Mouse (Mus musculus) limb, embryonic 13.5 days (tissue): ENCODE data around the gene Sohlh1. TPM values are rescaled to one million over a fixed set of nuclear protein-coding genes. Genes with fewer than 3 reads are reported as not detected.
A peak's percentile ranks its signal among the peaks of the same experiment; 100 is the strongest.
"Not testable (repeated sequence)": the region's sequence is repeated elsewhere in the genome, so short reads cannot be mapped to it uniquely, and the experiment has no call there.

Source experiments
- ATAC-seq: fragments of 200-750 bp; cut with Nextera tagmentation; 2 replicates; pipeline ENCODE4 v1.8.0; 2017; ENCODE audit warnings: low read depth, moderate number of reproducible peaks, moderate TSS enrichment; ENCODE audit not compliant: low FRiP score
- H3K27ac ChIP-seq: fragments of 300-500 bp; sonication (generic); 2 replicates; pipeline ENCODE4 v1.5.1; 2015; ENCODE audit warnings: inconsistent platforms, mild to moderate bottlenecking, moderate library complexity
- H3K27me3 ChIP-seq: fragments of 300-500 bp; sonication (generic); 2 replicates; pipeline ENCODE4 v1.6.1; 2015; ENCODE audit warnings: mild to moderate bottlenecking, inconsistent platforms
- H3K36me3 ChIP-seq: fragments of 300-500 bp; sonication (generic); 2 replicates; pipeline ENCODE4 v1.6.1; 2015; ENCODE audit warnings: inconsistent platforms, mild to moderate bottlenecking, moderate library complexity
- H3K4me1 ChIP-seq: fragments of 300-500 bp; sonication (generic); 2 replicates; pipeline ENCODE4 v1.6.1; 2015; ENCODE audit warnings: inconsistent platforms
- H3K4me2 ChIP-seq: fragments of 300-500 bp; sonication (generic); replicated peaks from 2 replicates; pipeline ENCODE4 v1.6.1; 2015; ENCODE audit warnings: inconsistent platforms, mild to moderate bottlenecking, moderate library complexity
- H3K4me3 ChIP-seq: fragments of 300-500 bp; sonication (generic); 2 replicates; pipeline ENCODE4 v1.5.1; 2015; ENCODE audit warnings: moderate library complexity, mild to moderate bottlenecking, inconsistent platforms
- H3K9ac ChIP-seq: fragments of 300-500 bp; sonication (generic); 2 replicates; pipeline ENCODE4 v1.6.1; 2015; ENCODE audit warnings: mild to moderate bottlenecking, inconsistent platforms
- H3K9me3 ChIP-seq: fragments of 300-500 bp; sonication (generic); 2 replicates; pipeline ENCODE4 v1.6.1; 2016; ENCODE audit warnings: inconsistent platforms
- WGBS: fragments of 180-500 bp; shearing (Covaris S2); methylation state at CpG from one replicate; pipeline ENCODE4 v1.1.7; 2015; 5-methylcytosine and 5-hydroxymethylcytosine counted together
- polyA plus RNA-seq: library from polyadenylated mRNA; unstranded; fragments of >200 nt; fragmentation: Nextera tagmentation; extraction: Ambion mirVana; gene quantifications from 2 replicates; pipeline ENCODE4 v1.2.1, GENCODE M21; 2015

Sohlh1 gene
- polyA plus RNA-seq, 1 experiment from 2014 or later, result 0.29 TPM

- H3K9me3 ChIP-seq, result no peaks in the 10 kb centered on the region
- H3K27ac ChIP-seq, result no peak overlapping the region
- 41% methylated on average over 5 of the region's 5 CpGs for WGBS
- no peak overlapping the region for H3K9ac ChIP-seq
- H3K27me3 ChIP-seq, result no peaks in the 10 kb centered on the region
- H3K4me2 ChIP-seq, result no peak overlapping the region
- peak; percentile 59; the same call in 1 of the 2 replicates for ATAC-seq
- no peak overlapping the region for H3K4me3 ChIP-seq
- no peaks in the 10 kb centered on the region for H3K36me3 ChIP-seq
- no peaks in the 10 kb centered on the region for H3K4me1 ChIP-seq
Measured at GRCm38 (mm10) chr2:25836291-25836690, 10.8 kb downstream of the Sohlh1 start.

- Histone ChIP-seq H3K27ac (no peak overlapping the region), H3K4me3 (no peak overlapping the region), H3K36me3 (no peaks in the 10 kb centered on the region), H3K4me2 (no peak overlapping the region), H3K4me1 (no peaks in the 10 kb centered on the region), H3K9ac (no peak overlapping the region), H3K27me3 (no peaks in the 10 kb centered on the region), H3K9me3 (no peaks in the 10 kb centered on the region)
- no peak for ATAC-seq
- WGBS, result 78% methylated on average over 3 of the region's 3 CpGs
Measured at GRCm38 (mm10) chr2:25830786-25831185, 16.3 kb downstream of the Sohlh1 start.

DNA sequence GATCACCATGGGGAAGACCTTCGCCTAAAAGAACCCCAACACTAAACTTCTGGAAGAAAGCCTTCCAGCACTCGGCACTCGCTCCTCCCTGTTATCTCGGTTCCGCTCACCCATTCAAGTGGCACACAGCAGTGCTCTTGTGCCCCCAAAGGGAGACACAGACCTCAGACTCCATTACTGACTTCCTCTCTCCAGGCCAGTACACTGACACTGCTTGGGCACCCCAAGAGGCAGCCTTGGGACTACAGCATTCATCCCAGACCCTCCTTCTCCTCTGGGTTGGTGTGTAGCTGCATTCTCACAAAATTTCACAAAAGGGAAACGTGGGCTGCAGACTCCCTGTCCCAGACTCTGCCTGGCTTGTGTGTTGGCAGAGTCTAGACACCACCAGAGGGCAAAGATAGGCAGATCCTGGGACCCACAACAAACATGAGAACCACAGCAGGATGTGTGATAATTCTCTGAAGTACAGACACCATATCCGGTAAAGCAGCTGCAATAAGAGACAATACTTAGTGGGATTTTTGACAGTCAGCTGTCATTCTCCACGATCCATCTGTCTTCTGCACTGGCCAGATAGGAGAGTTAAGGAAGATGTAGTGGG, 18.6 kb downstream of the Sohlh1 start:
- ATAC-seq, result no peak
- H3K9ac ChIP-seq, result no peak overlapping the region
- no peak overlapping the region for H3K27ac ChIP-seq
- H3K27me3 ChIP-seq, result no peaks in the 10 kb centered on the region
- no peaks in the 10 kb centered on the region for H3K4me1 ChIP-seq
- no peaks in the 10 kb centered on the region for H3K36me3 ChIP-seq
- WGBS, result 78% methylated on average over 8 of the region's 8 CpGs
- no peak overlapping the region for H3K4me3 ChIP-seq
- H3K9me3 ChIP-seq, result no peaks in the 10 kb centered on the region
- H3K4me2 ChIP-seq, result no peak overlapping the region

GRCm38 (mm10) chr2:25824751-25825150, 22.3 kb downstream of the Sohlh1 start:
- Histone ChIP-seq H3K27ac (no peak overlapping the region), H3K9ac (no peak overlapping the region), H3K27me3 (no peaks in the 10 kb centered on the region), H3K4me2 (no peak overlapping the region), H3K4me3 (no peak overlapping the region), H3K9me3 (no peaks in the 10 kb centered on the region), H3K36me3 (no peaks in the 10 kb centered on the region), H3K4me1 (no peaks in the 10 kb centered on the region)
- no peak for ATAC-seq
- WGBS, result 84% methylated on average over 3 of the region's 3 CpGs

- no peak within 1 kb of the TSS; the same call in 1 of the 2 replicates for H3K9ac ChIP-seq
- 92% methylated on average over 1 of the region's 1 CpGs for WGBS
- no peak within 1 kb of the TSS for H3K4me3 ChIP-seq
- no peak within 1 kb of the TSS for H3K27ac ChIP-seq
- H3K4me2 ChIP-seq, result no peak within 1 kb of the TSS
- no peaks in the 10 kb centered on the region for H3K9me3 ChIP-seq
- no peak for ATAC-seq
- no peaks in the 10 kb centered on the region for H3K4me1 ChIP-seq
- H3K27me3 ChIP-seq, result no peaks in the 10 kb centered on the region
- no peaks in the 10 kb centered on the region for H3K36me3 ChIP-seq
Measured at GRCm38 (mm10) chr2:25822806-25823205, 24.2 kb downstream of the Sohlh1 start, which contains the start of gene Lcn9. TSS of gene Lcn9 (plus strand) at chr2:25823153.

- not testable (repeated sequence) for H3K4me1 ChIP-seq, H3K9ac ChIP-seq, H3K9me3 ChIP-seq, H3K4me3 ChIP-seq, H3K27ac ChIP-seq, H3K36me3 ChIP-seq, H3K4me2 ChIP-seq, ATAC-seq, H3K27me3 ChIP-seq
- WGBS, result 71% methylated on average over 1 of the region's 1 CpGs
Measured at GRCm38 (mm10) chr2:25815748-25816147, 31.3 kb downstream of the Sohlh1 start, which contains the start of gene Glt6d1. TSS of gene Glt6d1 (minus strand) at chr2:25815848.

DNA sequence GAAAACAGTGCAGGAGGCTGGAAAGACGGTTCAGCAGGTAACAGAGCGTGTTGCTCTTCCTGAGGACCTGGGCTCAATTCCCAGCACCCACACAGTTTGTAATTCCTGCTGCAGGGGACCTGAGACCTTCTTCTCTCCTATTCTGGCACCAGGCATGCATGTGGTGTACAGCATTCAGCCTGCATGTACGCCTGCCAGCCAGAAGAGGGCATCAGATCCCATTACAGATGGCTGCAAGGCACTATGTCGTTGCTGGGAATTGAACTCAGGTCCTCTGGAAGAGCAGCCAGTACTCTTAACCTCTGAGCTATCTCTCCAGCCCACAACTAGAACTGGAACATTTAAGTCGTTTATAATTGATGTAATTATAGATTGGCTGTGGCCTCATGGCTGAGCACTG, 33.7 kb downstream of the Sohlh1 start:
- Histone ChIP-seq H3K4me3 (no peak overlapping the region), H3K27ac (no peak overlapping the region), H3K36me3 (no peaks in the 10 kb centered on the region), H3K4me1 (no peaks in the 10 kb centered on the region), H3K9ac (no peak overlapping the region), H3K9me3 (no peaks in the 10 kb centered on the region), H3K4me2 (no peak overlapping the region), H3K27me3 (no peaks in the 10 kb centered on the region)
- ATAC-seq, result no peak
- 80% methylated on average over 5 of the region's 5 CpGs for WGBS

DNA sequence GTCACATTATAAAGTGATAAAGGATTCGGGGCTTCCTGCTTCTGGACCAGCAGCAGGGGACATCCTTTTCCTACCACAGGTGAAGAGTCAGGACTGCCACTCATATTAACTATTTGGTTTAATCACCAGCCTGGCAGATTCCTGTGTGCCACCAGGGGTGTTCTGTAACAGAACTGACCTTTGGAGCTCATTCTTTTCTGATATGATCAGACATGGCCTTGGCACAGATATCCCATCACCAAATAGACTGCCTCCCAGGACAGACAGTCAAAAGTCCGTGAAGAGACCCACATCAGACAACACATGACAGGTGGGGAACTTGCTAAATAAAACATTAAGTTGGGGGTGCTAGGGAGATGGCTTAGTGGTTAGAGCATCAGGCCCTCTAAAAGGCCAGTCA, 35.3 kb downstream of the Sohlh1 start:
- H3K9me3 ChIP-seq, result no peaks in the 10 kb centered on the region
- no peak overlapping the region for H3K27ac ChIP-seq
- H3K36me3 ChIP-seq, result no peaks in the 10 kb centered on the region
- WGBS, result 74% methylated on average over 2 of the region's 2 CpGs
- no peaks in the 10 kb centered on the region for H3K4me1 ChIP-seq
- H3K9ac ChIP-seq, result no peak overlapping the region
- no peak overlapping the region for H3K4me2 ChIP-seq
- ATAC-seq, result no peak
- no peaks in the 10 kb centered on the region for H3K27me3 ChIP-seq
- H3K4me3 ChIP-seq, result no peak overlapping the region

GRCm38 (mm10) chr2:25798065-25798464, 49.0 kb downstream of the Sohlh1 start:
- 67% methylated on average over 5 of the region's 5 CpGs for WGBS
- H3K36me3 ChIP-seq, result no peaks in the 10 kb centered on the region
- H3K27me3 ChIP-seq, result no peaks in the 10 kb centered on the region
- H3K4me3 ChIP-seq, result no peak overlapping the region
- no peaks in the 10 kb centered on the region for H3K4me1 ChIP-seq
- no peak overlapping the region for H3K27ac ChIP-seq
- H3K4me2 ChIP-seq, result no peak overlapping the region
- H3K9ac ChIP-seq, result no peak overlapping the region
- no peak for ATAC-seq
- no peaks in the 10 kb centered on the region for H3K9me3 ChIP-seq

DNA sequence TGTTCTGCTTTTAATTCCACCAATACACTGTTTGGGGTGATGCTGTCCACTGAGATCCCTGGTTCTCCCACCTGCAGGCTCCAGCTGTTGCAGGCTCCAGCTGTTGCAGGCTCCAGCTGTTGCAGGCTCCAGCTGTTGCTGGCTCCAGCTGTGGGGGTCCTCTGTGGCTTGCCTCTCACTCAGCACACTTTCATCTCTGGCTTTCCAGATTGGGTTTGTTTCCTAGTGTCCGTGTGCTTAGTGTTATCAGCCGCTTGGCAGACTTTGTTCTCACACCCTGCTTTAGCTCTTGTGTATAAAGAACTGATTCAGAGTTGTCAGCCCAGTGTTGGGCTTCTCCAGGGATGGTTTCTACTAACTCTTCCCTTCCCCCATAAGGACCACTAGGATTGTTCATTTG, 49.4 kb downstream of the Sohlh1 start:
- Histone ChIP-seq H3K9me3 (no peaks in the 10 kb centered on the region), H3K36me3 (no peaks in the 10 kb centered on the region), H3K9ac (no peak overlapping the region), H3K4me1 (no peaks in the 10 kb centered on the region), H3K27ac (no peak overlapping the region), H3K4me3 (no peak overlapping the region), H3K27me3 (no peaks in the 10 kb centered on the region), H3K4me2 (no peak overlapping the region)
- ATAC-seq, result no peak
- WGBS, result 27% methylated on average over 2 of the region's 2 CpGs

Other genes with a start within 250 kb of the Sohlh1 start
- gene Rabl6, start 238.7 kb downstream of the Sohlh1 start, polyA plus RNA-seq, result 76.9 and 83.8 TPM in 2 replicates
- gene Ccdc183, start 229.6 kb downstream of the Sohlh1 start, polyA plus RNA-seq, result 0.18 and 0.36 TPM in 2 replicates
- gene Tmem141, start 225.2 kb downstream of the Sohlh1 start, polyA plus RNA-seq, result 27.2 and 28.7 TPM in 2 replicates
- gene Fcna, start 219.2 kb downstream of the Sohlh1 start, polyA plus RNA-seq, result 0.98 and 1.8 TPM in 2 replicates
- 0.24 TPM in 1 of 2 replicates, not detected in the other for gene Lcn8, start 194.1 kb downstream of the Sohlh1 start, polyA plus RNA-seq
- gene Lcn5, start 189.3 kb downstream of the Sohlh1 start, polyA plus RNA-seq, result not detected in 2 replicates
- not detected in 2 replicates for gene Lcn6, start 170.5 kb downstream of the Sohlh1 start, polyA plus RNA-seq
- not detected in 2 replicates for gene Lcn10, start 164.5 kb downstream of the Sohlh1 start, polyA plus RNA-seq
- gene Obp2a, start 147.2 kb downstream of the Sohlh1 start, polyA plus RNA-seq, result not detected in 2 replicates
- gene Bmyc, start 140.5 kb downstream of the Sohlh1 start, polyA plus RNA-seq, result 98.8 and 99.8 TPM in 2 replicates
- not detected in 2 replicates for gene Obp2b, start 110.2 kb downstream of the Sohlh1 start, polyA plus RNA-seq
- gene Lcn3, start 81.7 kb downstream of the Sohlh1 start, polyA plus RNA-seq, result not detected in 2 replicates
- gene Lcn11, start 70.2 kb downstream of the Sohlh1 start, polyA plus RNA-seq, result not detected in 2 replicates
- gene Gm13539, start 65.0 kb downstream of the Sohlh1 start, polyA plus RNA-seq, result not detected in 2 replicates
- not detected in 2 replicates for gene Glt6d1, start 31.4 kb downstream of the Sohlh1 start, polyA plus RNA-seq
- gene Lcn9, start 24.1 kb downstream of the Sohlh1 start, polyA plus RNA-seq, result not detected in 2 replicates
- gene Kcnt1, start 16.5 kb upstream of the Sohlh1 start, polyA plus RNA-seq, result 0.61 and 0.84 TPM in 2 replicates
- 18.0 and 19.5 TPM in 2 replicates for gene Camsap1, start 136.0 kb upstream of the Sohlh1 start, polyA plus RNA-seq
- 95.7 and 104 TPM in 2 replicates for gene Ubac1, start 174.5 kb upstream of the Sohlh1 start, polyA plus RNA-seq